Mouse (Mus musculus): ENCODE data around the gene Slc9a5. TPM values are rescaled to one million over a fixed set of nuclear protein-coding genes. Genes with fewer than 3 reads are reported as not detected.

Slc9a5 gene
- 12.3 and 14.5 TPM in 2 replicates for polyA plus RNA-seq (2015; fragmentation: Nextera tagmentation; extraction: Ambion mirVana)

GRCm38 (mm10) chr8:105348450-105349095, at the start of gene Slc9a5:
Gene Slc9a5 (plus strand): TSS chr8:105348843.
- peak within 1 kb of the TSS; percentile 79 for H3K4me3 ChIP-seq (ENCODE audit: low read length)
- H3K4me2 ChIP-seq (ENCODE audit: low read length): peak within 1 kb of the TSS; percentile 76
- ATAC-seq: peak; percentile 34
- H3K9ac ChIP-seq (ENCODE audit: low read depth, low read length): peak within 1 kb of the TSS; percentile 85
- peaks cover 17% of the 10 kb centered on the region for H3K4me1 ChIP-seq (ENCODE audit: control insufficient read depth, insufficient read depth, low read depth, low read length)
- no peaks in the 10 kb centered on the region for H3K9me3 ChIP-seq (ENCODE audit: control insufficient read depth, low read length)
- H3K27ac ChIP-seq (ENCODE audit: low read depth, low read length): peak within 1 kb of the TSS; percentile 82
- WGBS: under 1% methylated on average over 34 of the region's 34 CpGs
- H3K36me3 ChIP-seq (ENCODE audit: control insufficient read depth, insufficient read depth, low read length): no peaks in the 10 kb centered on the region
- H3K27me3 ChIP-seq (replicated peaks; ENCODE audit: control insufficient read depth, insufficient read depth, low read length): peaks cover 3% of the 10 kb centered on the region; the same call in 1 of the 2 replicates

- Histone ChIP-seq H3K9ac (ENCODE audit: low read depth, low read length) (no peak overlapping the region), H3K27ac (ENCODE audit: low read depth, low read length) (no peak overlapping the region), H3K27me3 (replicated peaks; ENCODE audit: control insufficient read depth, insufficient read depth, low read length) (no peaks in the 10 kb centered on the region), H3K36me3 (ENCODE audit: control insufficient read depth, insufficient read depth, low read length) (peaks cover 33% of the 10 kb centered on the region), H3K4me3 (ENCODE audit: low read length) (no peak overlapping the region), H3K4me2 (ENCODE audit: low read length) (no peak overlapping the region), H3K4me1 (ENCODE audit: control insufficient read depth, insufficient read depth, low read depth, low read length) (peaks cover 19% of the 10 kb centered on the region), H3K9me3 (ENCODE audit: control insufficient read depth, low read length) (no peaks in the 10 kb centered on the region)
- 94% methylated on average over 8 of the region's 8 CpGs for WGBS
- no peak for ATAC-seq
Observed at GRCm38 (mm10) chr8:105299962-105300361, 48.7 kb upstream of the Slc9a5 start.

DNA sequence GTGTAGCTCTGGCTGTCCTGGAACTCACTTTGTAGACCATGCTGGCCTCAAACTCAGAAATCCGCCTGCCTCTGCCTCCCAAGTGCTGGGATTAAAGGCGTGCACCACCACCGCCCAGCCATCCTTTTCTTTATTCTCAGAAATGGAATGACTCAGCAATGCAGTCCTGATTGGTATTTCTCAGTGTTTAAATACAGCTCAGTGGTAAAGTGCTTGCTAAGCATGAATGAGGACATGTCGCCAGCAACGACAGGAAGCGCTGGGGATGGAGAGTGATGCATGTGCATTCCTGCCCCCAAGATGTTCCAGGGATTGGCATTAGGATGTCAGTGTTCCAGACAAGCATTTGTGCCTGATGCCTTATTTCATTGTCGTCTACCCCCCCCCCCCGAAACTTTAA, 45.2 kb upstream of the Slc9a5 start:
- WGBS: 88% methylated on average over 8 of the region's 8 CpGs
- H3K27me3 ChIP-seq (replicated peaks; ENCODE audit: control insufficient read depth, insufficient read depth, low read length): no peaks in the 10 kb centered on the region
- no peak for ATAC-seq
- no peak overlapping the region for H3K27ac ChIP-seq (ENCODE audit: low read depth, low read length)
- peaks cover 38% of the 10 kb centered on the region for H3K36me3 ChIP-seq (ENCODE audit: control insufficient read depth, insufficient read depth, low read length)
- no peak overlapping the region for H3K4me2 ChIP-seq (ENCODE audit: low read length)
- H3K9me3 ChIP-seq (ENCODE audit: control insufficient read depth, low read length): no peaks in the 10 kb centered on the region
- H3K9ac ChIP-seq (ENCODE audit: low read depth, low read length): no peak overlapping the region
- H3K4me3 ChIP-seq (ENCODE audit: low read length): no peak overlapping the region
- peaks cover 23% of the 10 kb centered on the region for H3K4me1 ChIP-seq (ENCODE audit: control insufficient read depth, insufficient read depth, low read depth, low read length)

GRCm38 (mm10) chr8:105303874-105304273, 44.8 kb upstream of the Slc9a5 start:
- ATAC-seq: no peak
- no peak overlapping the region for H3K4me2 ChIP-seq (ENCODE audit: low read length)
- no peak overlapping the region for H3K27ac ChIP-seq (ENCODE audit: low read depth, low read length)
- H3K27me3 ChIP-seq (replicated peaks; ENCODE audit: control insufficient read depth, insufficient read depth, low read length): no peaks in the 10 kb centered on the region
- H3K4me3 ChIP-seq (ENCODE audit: low read length): no peak overlapping the region
- 79% methylated on average over 9 of the region's 9 CpGs for WGBS
- H3K9ac ChIP-seq (ENCODE audit: low read depth, low read length): no peak overlapping the region
- H3K9me3 ChIP-seq (ENCODE audit: control insufficient read depth, low read length): no peaks in the 10 kb centered on the region
- H3K36me3 ChIP-seq (ENCODE audit: control insufficient read depth, insufficient read depth, low read length): peaks cover 38% of the 10 kb centered on the region
- H3K4me1 ChIP-seq (ENCODE audit: control insufficient read depth, insufficient read depth, low read depth, low read length): peaks cover 18% of the 10 kb centered on the region

GRCm38 (mm10) chr8:105304325-105305210, 44.1 kb upstream of the Slc9a5 start:
- peak; percentile 21; the same call in 1 of the 2 replicates for ATAC-seq
- H3K27ac ChIP-seq (ENCODE audit: low read depth, low read length): no peak overlapping the region; the same call in 1 of the 2 replicates
- H3K9me3 ChIP-seq (ENCODE audit: control insufficient read depth, low read length): no peaks in the 10 kb centered on the region
- peaks cover 16% of the 10 kb centered on the region for H3K4me1 ChIP-seq (ENCODE audit: control insufficient read depth, insufficient read depth, low read depth, low read length)
- WGBS: 69% methylated on average over 8 of the region's 9 CpGs
- H3K27me3 ChIP-seq (replicated peaks; ENCODE audit: control insufficient read depth, insufficient read depth, low read length): no peaks in the 10 kb centered on the region
- H3K9ac ChIP-seq (ENCODE audit: low read depth, low read length): no peak overlapping the region
- H3K4me3 ChIP-seq (ENCODE audit: low read length): no peak overlapping the region
- no peak overlapping the region for H3K4me2 ChIP-seq (ENCODE audit: low read length)
- peaks cover 35% of the 10 kb centered on the region for H3K36me3 ChIP-seq (ENCODE audit: control insufficient read depth, insufficient read depth, low read length)

- H3K4me2 ChIP-seq (ENCODE audit: low read length): peak within 1 kb of the TSS; percentile 53
- 9% methylated on average over 27 of the region's 30 CpGs for WGBS
- no peak within 1 kb of the TSS; the same call in 1 of the 2 replicates for H3K27ac ChIP-seq (ENCODE audit: low read depth, low read length)
- H3K4me1 ChIP-seq (ENCODE audit: control insufficient read depth, insufficient read depth, low read depth, low read length): peaks cover 16% of the 10 kb centered on the region
- peak; percentile 57 for ATAC-seq
- H3K9ac ChIP-seq (ENCODE audit: low read depth, low read length): peak within 1 kb of the TSS; percentile 54
- no peaks in the 10 kb centered on the region for H3K27me3 ChIP-seq (replicated peaks; ENCODE audit: control insufficient read depth, insufficient read depth, low read length)
- H3K9me3 ChIP-seq (ENCODE audit: control insufficient read depth, low read length): no peaks in the 10 kb centered on the region
- peaks cover 29% of the 10 kb centered on the region for H3K36me3 ChIP-seq (ENCODE audit: control insufficient read depth, insufficient read depth, low read length)
- H3K4me3 ChIP-seq (ENCODE audit: low read length): peak within 1 kb of the TSS; percentile 23
Observed at GRCm38 (mm10) chr8:105305211-105306145, 43.2 kb upstream of the Slc9a5 start, which contains the start of gene Elmo3. Gene Elmo3 (plus strand): TSS chr8:105305601.

- Histone ChIP-seq H3K4me3 (ENCODE audit: low read length) (peak overlapping the region; percentile 23; the same call in 1 of the 2 replicates), H3K27ac (ENCODE audit: low read depth, low read length) (no peak overlapping the region), H3K4me2 (ENCODE audit: low read length) (peak overlapping the region; percentile 53), H3K36me3 (ENCODE audit: control insufficient read depth, insufficient read depth, low read length) (peaks cover 24% of the 10 kb centered on the region), H3K4me1 (ENCODE audit: control insufficient read depth, insufficient read depth, low read depth, low read length) (peaks cover 16% of the 10 kb centered on the region), H3K9me3 (ENCODE audit: control insufficient read depth, low read length) (no peaks in the 10 kb centered on the region), H3K27me3 (replicated peaks; ENCODE audit: control insufficient read depth, insufficient read depth, low read length) (no peaks in the 10 kb centered on the region), H3K9ac (ENCODE audit: low read depth, low read length) (peak overlapping the region; percentile 54)
- ATAC-seq: peak; percentile 5; the same call in 1 of the 2 replicates
- 68% methylated on average over 5 of the region's 5 CpGs for WGBS
Observed at GRCm38 (mm10) chr8:105306146-105306691, 42.4 kb upstream of the Slc9a5 start.

GRCm38 (mm10) chr8:105307670-105308069, 41.0 kb upstream of the Slc9a5 start:
- no peaks in the 10 kb centered on the region for H3K9me3 ChIP-seq (ENCODE audit: control insufficient read depth, low read length)
- peaks cover 21% of the 10 kb centered on the region for H3K36me3 ChIP-seq (ENCODE audit: control insufficient read depth, insufficient read depth, low read length)
- H3K27ac ChIP-seq (ENCODE audit: low read depth, low read length): no peak overlapping the region
- ATAC-seq: no peak
- 95% methylated on average over 13 of the region's 13 CpGs for WGBS
- no peak overlapping the region for H3K4me3 ChIP-seq (ENCODE audit: low read length)
- H3K9ac ChIP-seq (ENCODE audit: low read depth, low read length): no peak overlapping the region
- no peak overlapping the region for H3K4me2 ChIP-seq (ENCODE audit: low read length)
- H3K4me1 ChIP-seq (ENCODE audit: control insufficient read depth, insufficient read depth, low read depth, low read length): peaks cover 16% of the 10 kb centered on the region
- no peaks in the 10 kb centered on the region for H3K27me3 ChIP-seq (replicated peaks; ENCODE audit: control insufficient read depth, insufficient read depth, low read length)
